Mouse (Mus musculus) midbrain, embryonic 14.5 days (tissue): ENCODE results near the gene Slc22a1. TPM values are rescaled to one million over a fixed set of nuclear protein-coding genes. Genes with fewer than 3 reads are reported as not detected.

Experiments used
- ATAC-seq: fragments of 200-750 bp; cut with Nextera tagmentation; 2 replicates; pipeline ENCODE4 v1.8.0; 2017; ENCODE audit warnings: moderate number of reproducible peaks, moderate library complexity; ENCODE audit not compliant: low FRiP score, low TSS enrichment
- DNase-seq: peaks from one replicate; pipeline ENCODE4 v3.0.0-alpha.2; 2015
- H3K27ac ChIP-seq: fragments of 300-500 bp; sonication (generic); replicated peaks from 2 replicates; pipeline ENCODE4 v1.5.1; 2014; ENCODE audit warnings: mild to moderate bottlenecking, low read depth, low read length, moderate library complexity
- H3K27me3 ChIP-seq: fragments of 300-500 bp; sonication (generic); 2 replicates; pipeline ENCODE4 v1.6.1; 2014; ENCODE audit warnings: low read length, control low read depth, mixed read lengths; ENCODE audit not compliant: control insufficient read depth, insufficient read depth
- H3K36me3 ChIP-seq: fragments of 300-500 bp; sonication (generic); 2 replicates; pipeline ENCODE4 v1.6.1; 2014; ENCODE audit warnings: low read length, control low read depth; ENCODE audit not compliant: control insufficient read depth, insufficient read depth
- H3K4me1 ChIP-seq: fragments of 300-500 bp; sonication (generic); 2 replicates; pipeline ENCODE4 v1.6.1; 2014; ENCODE audit warnings: mild to moderate bottlenecking, antibody characterized with exemption, low read length, control low read depth; ENCODE audit not compliant: control insufficient read depth, insufficient read depth
- H3K4me2 ChIP-seq: fragments of 300-500 bp; sonication (generic); 2 replicates; pipeline ENCODE4 v1.6.1; 2014; ENCODE audit warnings: mild to moderate bottlenecking, low read length, moderate library complexity
- H3K4me3 ChIP-seq: fragments of 300-500 bp; sonication (generic); replicated peaks from 2 replicates; pipeline ENCODE4 v1.5.1; 2014; ENCODE audit warnings: low read depth, low read length
- H3K9ac ChIP-seq: fragments of 300-500 bp; sonication (generic); replicated peaks from 2 replicates; pipeline ENCODE4 v1.6.1; 2014; ENCODE audit warnings: mild to moderate bottlenecking, low read length, moderate library complexity
- H3K9me3 ChIP-seq: fragments of 300-500 bp; sonication (generic); 2 replicates; pipeline ENCODE4 v1.6.1; 2016; ENCODE audit warnings: low read length, control low read depth, mixed read lengths; ENCODE audit not compliant: control insufficient read depth
- whole genome bisulfite sequencing: fragments of 180-500 bp; shearing (Covaris S2); extraction: QIAGEN DNeasy Blood & Tissue Kit; methylation state at CpG from one replicate; pipeline ENCODE4 v1.1.7; 2014; 5-methylcytosine and 5-hydroxymethylcytosine counted together
- polyA plus RNA-seq: library from polyadenylated mRNA; unstranded; fragments of >200 nt; fragmentation: Nextera tagmentation; extraction: Ambion mirVana; gene quantifications from 2 replicates; pipeline ENCODE4 v1.2.1, GENCODE M21; 2014

The Slc22a1 gene
- polyA plus RNA-seq, 1 experiment from 2014 or later, result not detected

DNA sequence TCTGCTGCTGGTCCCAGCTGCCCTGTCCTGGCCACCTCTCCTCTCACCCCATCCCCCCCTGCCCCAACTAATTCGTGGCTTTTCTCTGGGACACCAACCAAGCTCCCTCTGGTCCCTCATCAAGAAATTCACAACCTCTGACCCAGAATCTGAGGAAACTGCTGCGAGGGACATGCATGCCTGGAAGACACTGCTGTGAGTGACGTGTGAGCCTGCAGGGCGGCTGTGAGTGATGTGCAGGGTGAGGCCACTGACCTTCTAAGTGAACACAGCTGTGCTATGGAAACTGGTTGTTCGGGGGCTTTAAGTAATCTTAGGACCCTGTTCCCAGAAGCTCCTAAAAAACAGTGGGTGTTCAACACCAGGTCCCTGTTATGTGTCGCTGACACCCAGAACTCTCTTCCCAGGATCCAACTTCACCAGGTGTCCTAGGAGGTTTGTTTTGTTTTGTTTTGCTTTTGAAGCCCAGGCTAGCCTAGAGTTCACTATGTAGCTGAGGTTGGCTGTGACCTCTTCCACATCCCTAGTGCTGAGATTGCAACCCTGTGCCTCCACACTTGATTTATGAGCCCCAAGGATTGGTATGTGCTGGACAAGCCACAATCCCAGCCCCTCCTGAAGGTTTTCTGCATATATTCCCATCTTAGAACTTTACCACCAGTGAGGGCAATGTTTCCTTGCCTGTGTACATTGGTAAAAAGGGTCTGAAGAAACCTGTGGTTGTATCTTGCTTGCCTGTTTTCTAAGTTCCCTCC, 44.5 kb downstream of the Slc22a1 start:
- Histone ChIP-seq H3K9ac (no peak overlapping the region), H3K36me3 (no peaks in the 10 kb centered on the region), H3K4me1 (no peaks in the 10 kb centered on the region), H3K9me3 (no peaks in the 10 kb centered on the region), H3K27ac (no peak overlapping the region), H3K4me2 (no peak overlapping the region), H3K4me3 (no peak overlapping the region), H3K27me3 (no peaks in the 10 kb centered on the region)
- DNase-seq (no peak), ATAC-seq (no peak)
- 56% methylated on average over 6 of the region's 6 CpGs for WGBS

DNA sequence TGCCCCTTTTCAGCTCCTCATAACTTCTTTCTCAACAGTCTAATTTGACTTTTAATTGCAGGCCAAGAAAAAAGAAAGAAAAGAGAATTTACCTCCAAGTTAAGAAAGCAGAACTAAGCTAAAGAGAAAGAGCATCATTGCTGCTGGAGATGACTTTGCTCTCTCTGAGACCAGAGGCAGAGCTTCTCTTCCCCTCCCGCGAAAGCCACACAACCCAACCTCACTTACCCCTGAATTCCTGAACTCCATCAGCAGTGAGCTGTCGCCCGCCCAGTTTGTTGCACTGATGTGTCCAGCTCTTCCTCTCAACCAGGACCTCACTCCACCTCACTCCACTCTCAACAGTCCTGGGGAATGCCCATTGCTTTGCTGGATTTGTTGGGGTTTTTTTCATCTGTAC, 47.6 kb downstream of the Slc22a1 start:
- ATAC-seq (no peak), DNase-seq (no peak)
- Histone ChIP-seq H3K9ac (no peak overlapping the region), H3K27ac (no peak overlapping the region), H3K4me3 (no peak overlapping the region), H3K4me2 (no peak overlapping the region), H3K4me1 (no peaks in the 10 kb centered on the region), H3K27me3 (no peaks in the 10 kb centered on the region), H3K36me3 (no peaks in the 10 kb centered on the region), H3K9me3 (no peaks in the 10 kb centered on the region)
- 85% methylated on average over 4 of the region's 4 CpGs for WGBS

DNA sequence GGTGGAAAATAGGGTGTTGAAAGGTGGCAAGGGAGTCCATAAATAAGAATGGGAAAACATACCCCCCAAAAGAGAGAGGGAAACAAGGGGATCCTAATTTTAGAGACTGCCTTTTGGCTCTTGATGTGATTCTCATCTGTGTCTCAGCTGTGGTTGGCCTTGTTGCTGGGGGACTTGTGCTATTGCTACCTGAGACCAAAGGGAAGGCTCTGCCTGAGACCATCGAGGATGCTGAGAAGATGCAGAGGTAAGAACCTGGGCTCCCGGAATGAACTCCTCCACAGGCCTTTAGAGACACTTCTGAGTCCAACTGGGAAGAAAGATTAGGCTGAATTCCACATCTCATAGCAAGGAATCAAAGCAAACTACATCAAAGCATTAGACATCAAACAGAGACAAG, 56.0 kb downstream of the Slc22a1 start:
- no peak for ATAC-seq
- no peaks in the 10 kb centered on the region for H3K9me3 ChIP-seq
- no peak overlapping the region for H3K4me3 ChIP-seq
- H3K27me3 ChIP-seq, result no peaks in the 10 kb centered on the region
- no peak overlapping the region for H3K27ac ChIP-seq
- H3K36me3 ChIP-seq, result no peaks in the 10 kb centered on the region
- DNase-seq, result no peak
- H3K4me1 ChIP-seq, result no peaks in the 10 kb centered on the region
- H3K4me2 ChIP-seq, result no peak overlapping the region
- no peak overlapping the region for H3K9ac ChIP-seq
- 70% methylated on average over 2 of the region's 2 CpGs for WGBS

DNA sequence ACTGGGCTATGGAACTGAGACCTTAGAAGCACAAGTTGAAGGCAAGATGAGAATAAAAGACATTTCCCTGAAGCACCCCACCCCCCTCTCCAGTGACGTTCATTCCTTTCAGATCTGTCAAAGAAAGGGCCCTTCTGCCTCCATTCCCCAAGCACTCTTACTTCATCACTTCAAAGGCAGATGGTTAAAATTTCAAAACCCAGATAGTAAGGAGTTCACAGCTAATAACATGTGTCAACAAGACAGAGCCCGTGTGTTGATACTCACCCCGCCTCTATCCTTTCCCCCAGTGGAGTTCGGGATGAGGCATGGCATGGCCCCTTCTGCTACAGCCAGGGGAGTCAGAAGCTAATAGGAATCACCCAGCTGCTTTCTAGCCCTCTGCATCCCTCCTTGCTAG, 60.2 kb downstream of the Slc22a1 start:
- Histone ChIP-seq H3K27ac (no peak overlapping the region), H3K4me1 (no peaks in the 10 kb centered on the region), H3K4me2 (no peak overlapping the region), H3K4me3 (no peak overlapping the region), H3K27me3 (no peaks in the 10 kb centered on the region), H3K36me3 (no peaks in the 10 kb centered on the region), H3K9ac (no peak overlapping the region), H3K9me3 (no peaks in the 10 kb centered on the region)
- no peak for ATAC-seq
- 73% methylated on average over 4 of the region's 4 CpGs for WGBS
- no peak for DNase-seq

DNA sequence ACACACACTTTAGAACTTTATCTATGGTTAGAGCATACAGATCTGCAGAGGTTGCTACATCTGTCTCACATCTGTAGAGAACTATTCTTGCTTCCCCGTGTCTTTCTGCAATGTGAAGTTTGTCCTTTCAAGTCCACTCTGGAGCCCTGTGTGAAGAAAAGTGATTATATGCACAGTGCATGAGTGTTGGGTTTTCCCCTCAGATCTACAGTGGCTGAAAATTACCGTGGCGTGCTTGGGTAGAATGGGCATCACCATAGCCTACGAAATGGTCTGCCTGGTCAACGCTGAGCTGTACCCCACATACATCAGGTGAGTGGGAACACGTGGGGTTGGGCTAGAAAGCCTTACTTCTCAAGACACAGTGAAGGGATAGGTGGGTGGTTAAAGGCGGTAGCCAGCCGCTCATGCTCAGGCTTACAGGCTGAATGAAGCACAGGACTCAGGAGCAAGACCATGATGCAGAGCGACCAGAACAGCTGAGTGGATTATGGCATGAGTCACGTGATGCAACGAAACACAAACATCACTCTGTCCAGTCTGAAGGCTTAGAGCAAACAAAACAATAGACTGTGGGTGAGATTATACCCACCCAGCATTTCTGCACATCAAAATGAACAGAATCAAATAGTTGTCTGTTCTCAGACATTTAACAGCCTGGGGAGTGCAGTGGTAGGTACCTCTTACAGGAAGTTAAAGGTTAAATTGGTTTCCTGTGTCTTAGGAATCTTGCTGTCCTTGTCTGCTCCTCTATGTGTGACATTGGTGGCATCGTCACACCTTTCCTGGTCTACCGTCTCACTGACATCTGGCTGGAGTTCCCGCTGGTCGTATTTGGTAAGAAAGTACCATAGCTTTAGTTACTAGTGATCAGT, 60.9 kb downstream of the Slc22a1 start:
- no peak overlapping the region for H3K4me2 ChIP-seq
- H3K27me3 ChIP-seq, result no peaks in the 10 kb centered on the region
- no peaks in the 10 kb centered on the region for H3K9me3 ChIP-seq
- H3K4me1 ChIP-seq, result no peaks in the 10 kb centered on the region
- DNase-seq (no peak), ATAC-seq (no peak)
- H3K9ac ChIP-seq, result no peak overlapping the region
- no peaks in the 10 kb centered on the region for H3K36me3 ChIP-seq
- WGBS, result 90% methylated on average over 15 of the region's 15 CpGs
- no peak overlapping the region for H3K27ac ChIP-seq
- H3K4me3 ChIP-seq, result no peak overlapping the region

DNA sequence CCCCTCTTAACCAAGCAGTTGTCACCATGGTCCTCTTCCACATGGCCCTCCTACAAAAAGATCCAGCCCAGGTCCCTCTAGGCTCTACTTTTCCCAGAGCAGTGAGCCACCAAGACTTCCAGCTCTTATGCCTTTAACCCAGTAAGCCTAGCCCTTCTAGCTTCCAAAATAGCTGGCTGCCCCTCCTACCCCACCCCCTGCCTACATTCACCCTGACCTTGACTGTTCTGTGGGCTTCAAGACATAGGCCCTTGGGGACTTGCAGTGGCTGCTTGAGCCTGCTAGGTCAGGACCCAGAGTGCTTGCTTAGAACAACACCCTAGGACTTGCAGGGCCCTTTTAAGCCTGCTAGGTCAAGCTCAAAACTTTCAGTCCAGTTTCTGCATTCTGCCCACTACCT, 68.4 kb downstream of the Slc22a1 start:
- H3K4me3 ChIP-seq, result no peak overlapping the region
- no peak overlapping the region for H3K4me2 ChIP-seq
- H3K9ac ChIP-seq, result no peak overlapping the region
- ATAC-seq (no peak), DNase-seq (no peak)
- no peaks in the 10 kb centered on the region for H3K9me3 ChIP-seq
- H3K27ac ChIP-seq, result no peak overlapping the region
- H3K27me3 ChIP-seq, result no peaks in the 10 kb centered on the region
- H3K4me1 ChIP-seq, result no peaks in the 10 kb centered on the region
- H3K36me3 ChIP-seq, result no peaks in the 10 kb centered on the region

DNA sequence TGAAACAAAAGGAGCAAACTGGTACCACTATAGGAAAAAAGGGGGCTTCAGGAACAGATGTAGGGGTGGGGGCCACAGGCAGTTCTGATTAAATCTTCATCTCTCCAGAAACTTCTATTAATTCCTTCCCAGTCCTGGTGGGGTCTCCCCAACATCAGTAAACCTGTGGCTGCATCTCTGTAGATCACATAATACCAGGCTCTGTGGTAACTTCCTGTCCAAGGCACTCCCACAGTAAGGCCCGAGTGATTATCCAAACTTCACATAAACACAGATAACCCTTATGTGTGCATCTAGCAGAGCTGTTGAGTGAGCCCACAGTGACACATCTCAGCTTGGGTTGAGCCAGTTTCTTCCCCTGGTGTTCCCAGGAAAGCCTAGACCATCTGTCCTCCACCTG, 69.0 kb downstream of the Slc22a1 start:
- ATAC-seq, result no peak

More for the DNA sequence above, 69.0 kb downstream of the Slc22a1 start:
- no peak overlapping the region for H3K9ac ChIP-seq
- H3K27me3 ChIP-seq, result no peaks in the 10 kb centered on the region
- no peaks in the 10 kb centered on the region for H3K9me3 ChIP-seq
- H3K36me3 ChIP-seq, result no peaks in the 10 kb centered on the region
- no peak for DNase-seq
- no peak overlapping the region for H3K27ac ChIP-seq
- H3K4me1 ChIP-seq, result no peaks in the 10 kb centered on the region
- H3K4me2 ChIP-seq, result no peak overlapping the region
- WGBS, result 81% methylated on average over 1 of the region's 1 CpGs
- H3K4me3 ChIP-seq, result no peak overlapping the region
